Mouse (Mus musculus): ENCODE measurements around the gene Sytl3.

Sytl3 gene

DNA sequence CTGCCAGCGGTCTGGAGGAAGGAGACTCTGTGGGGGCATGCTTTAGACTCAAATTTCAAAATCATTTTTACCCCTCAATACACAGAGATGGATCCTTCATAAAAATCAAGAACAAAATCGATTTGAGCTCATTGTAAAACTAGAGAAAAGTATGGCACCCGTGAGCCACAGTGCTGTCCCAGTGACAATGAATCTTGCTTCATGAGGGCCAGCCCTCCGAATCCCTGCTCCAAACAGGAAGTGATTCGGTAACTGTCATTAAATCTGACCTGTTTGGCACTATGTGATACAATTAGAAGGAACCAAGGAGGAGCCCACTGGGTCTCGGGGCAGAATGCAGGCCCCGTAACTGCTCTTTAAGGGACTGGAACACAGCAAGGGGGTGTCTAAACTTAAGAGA is 79.9 kb downstream of the Sytl3 start:
- DNase-seq, result no peak

DNA sequence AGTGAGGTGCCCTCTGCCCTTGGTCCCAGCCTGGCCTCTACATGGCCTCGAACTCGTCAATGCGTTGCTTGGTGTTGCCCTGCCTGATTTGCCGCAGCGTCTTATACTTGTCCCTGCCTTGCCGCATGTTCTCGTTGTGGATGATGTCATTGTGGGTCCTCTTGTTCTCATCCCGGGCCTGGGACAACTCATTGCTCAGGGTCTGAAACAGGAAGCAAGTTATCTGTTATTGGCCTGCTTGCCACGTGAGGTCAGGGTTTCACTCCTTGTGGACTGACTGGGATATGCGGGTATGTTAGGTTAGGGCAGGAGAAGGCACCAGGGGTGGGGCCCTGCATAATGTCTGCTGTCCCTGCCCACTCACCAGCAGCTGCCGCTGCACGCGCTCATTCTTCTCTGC is 80.4 kb downstream of the Sytl3 start:
- DNase-seq, result no peak

DNA sequence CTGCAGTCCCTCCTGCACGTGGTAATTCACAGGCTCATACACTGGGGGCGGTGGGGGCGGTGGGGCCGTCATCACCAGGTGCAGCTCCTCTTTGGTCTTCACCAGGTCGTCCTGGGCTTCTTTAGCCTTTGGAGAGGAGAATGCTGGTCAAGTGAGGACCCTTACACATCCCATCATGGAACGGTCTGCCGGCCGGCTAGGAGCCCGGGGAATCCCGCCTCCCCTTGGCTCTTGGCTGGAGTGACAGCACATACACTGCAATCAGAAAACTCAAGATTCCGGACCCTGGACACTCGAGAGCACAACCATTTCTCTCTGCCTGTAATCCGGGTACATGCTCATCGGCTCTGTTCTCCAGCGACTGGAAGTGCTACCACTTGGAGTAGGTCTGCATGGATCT is 80.9 kb downstream of the Sytl3 start:
- no peak for DNase-seq

DNA sequence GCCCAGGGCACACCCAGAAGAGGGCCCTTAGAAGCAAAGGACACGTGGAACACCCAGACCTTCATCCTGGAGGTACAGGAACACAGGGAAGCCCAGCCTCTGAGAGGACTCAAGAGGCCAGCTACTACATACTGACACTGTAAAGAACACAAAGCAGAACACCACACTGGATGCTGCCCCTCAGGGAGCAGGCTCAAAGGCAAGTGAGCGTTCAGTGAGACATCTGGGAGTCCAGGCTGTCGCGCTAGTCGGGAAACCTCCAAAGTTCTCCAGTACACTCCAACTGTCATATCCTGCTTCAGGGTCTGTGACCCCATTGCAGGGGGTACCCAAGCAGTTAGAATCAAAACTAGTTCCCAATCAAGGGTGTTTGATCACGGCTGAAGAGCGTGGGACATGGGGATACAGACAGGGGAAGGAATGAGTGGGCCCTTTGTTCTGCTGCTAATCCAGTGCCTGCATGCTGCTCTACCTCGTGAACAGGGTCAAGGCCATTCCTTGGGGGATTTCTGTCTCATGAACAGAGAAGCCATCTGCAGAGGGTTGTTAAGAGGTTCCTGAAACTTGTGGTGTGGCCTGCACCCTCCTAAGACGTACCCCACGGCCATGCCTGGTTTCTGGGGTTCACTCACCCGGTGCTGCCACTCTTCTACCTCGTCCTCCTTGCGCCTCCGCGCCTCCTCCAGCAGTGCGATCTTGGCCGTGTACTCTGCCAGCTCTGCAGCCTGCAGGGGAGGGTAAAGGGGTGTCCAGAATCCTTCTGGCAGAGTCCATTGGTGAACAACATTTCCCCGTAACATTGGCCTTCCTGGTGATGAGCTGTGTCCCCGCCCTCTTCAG is 81.7 kb downstream of the Sytl3 start:
- no peak for DNase-seq

DNA sequence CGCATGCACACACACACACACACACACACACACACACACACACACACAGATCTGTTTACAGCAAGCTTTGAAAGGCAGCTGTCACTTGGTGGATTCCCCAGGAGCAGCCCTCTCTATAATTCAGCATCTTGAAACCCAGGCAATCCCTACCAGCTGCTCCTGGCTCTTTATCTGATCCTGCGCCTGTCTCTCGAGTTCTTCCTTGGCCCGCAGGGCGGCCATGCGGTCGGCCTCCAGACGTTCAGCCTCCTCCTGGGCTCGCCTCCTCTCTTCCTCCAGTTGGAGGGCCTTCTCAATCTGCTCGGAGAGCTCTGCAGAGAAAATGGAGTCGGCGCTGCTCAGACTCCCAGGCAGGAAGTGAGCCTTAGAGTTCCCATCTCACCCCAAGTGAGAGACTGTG is 82.4 kb downstream of the Sytl3 start:
- DNase-seq, result no peak

DNA sequence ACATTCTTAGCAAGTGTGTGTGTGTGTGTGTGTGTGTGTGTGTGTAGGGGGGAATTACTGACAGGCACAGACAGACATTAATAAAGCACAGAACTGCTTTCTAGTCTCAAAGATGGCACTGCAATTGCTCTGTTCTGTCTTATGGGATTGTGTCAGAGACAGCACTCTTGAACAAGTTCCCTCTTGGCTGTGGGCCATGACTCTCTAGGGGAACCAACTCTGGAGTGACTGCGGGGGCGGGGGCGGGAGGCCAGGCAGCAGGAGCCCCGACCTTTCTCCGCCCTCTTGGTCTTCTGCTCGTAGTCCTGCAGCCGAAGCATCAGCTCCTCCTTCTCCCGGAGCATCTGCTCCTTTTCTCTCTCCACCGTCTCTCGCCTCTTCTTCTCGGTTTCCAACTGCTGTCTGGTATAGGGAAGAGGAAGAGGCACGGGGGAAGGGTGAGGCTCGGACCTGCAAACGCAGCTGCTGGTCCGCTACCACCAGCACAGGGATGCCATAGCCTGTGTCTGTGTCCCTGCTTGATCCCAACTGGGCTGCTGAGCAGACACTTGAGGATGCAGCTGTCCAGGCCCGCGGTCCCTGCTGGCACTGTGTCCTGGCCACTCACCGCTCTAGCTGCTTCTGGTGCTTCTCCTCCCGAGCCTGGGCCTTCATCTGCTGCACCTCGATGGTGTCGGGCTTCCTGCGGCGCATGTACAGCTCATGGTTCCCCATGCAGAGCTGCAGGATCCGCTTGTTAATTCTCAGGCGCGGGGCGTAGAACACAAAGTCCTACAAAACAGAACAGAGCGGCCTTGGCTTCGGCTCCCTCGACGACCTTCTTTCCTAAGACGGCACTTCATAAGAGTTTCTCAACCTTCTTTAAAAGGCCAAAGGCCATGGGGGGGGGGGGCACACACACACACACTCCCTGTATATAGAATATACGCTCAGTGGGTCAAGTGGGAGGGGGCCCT is 83.5 kb downstream of the Sytl3 start:
- DNase-seq, result no peak

DNA sequence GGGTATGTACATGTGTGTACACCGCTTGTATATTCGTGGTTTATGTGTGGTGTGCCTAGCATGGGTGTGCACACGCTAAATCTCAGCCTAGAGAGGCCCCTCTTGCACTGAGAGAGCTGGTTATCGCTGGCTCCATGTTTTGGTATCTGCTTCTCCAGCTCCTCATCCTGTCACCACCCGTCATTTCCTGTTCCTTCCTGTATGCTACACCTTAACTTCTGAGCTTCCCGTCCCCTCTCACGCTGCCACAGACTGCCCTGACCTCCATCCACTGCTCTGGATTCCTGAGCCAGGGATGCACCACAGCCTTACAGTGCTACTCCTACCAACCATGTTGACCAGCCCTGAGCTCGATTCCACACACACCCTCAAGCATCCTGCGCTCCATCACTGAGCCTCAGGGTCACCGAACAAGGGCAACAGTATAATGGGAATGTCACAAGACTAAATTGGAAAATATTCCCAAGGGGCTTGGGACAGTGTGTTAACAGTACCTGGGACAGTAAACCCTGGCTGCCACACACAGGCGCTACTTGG is 84.2 kb downstream of the Sytl3 start:
- no peak for DNase-seq

DNA sequence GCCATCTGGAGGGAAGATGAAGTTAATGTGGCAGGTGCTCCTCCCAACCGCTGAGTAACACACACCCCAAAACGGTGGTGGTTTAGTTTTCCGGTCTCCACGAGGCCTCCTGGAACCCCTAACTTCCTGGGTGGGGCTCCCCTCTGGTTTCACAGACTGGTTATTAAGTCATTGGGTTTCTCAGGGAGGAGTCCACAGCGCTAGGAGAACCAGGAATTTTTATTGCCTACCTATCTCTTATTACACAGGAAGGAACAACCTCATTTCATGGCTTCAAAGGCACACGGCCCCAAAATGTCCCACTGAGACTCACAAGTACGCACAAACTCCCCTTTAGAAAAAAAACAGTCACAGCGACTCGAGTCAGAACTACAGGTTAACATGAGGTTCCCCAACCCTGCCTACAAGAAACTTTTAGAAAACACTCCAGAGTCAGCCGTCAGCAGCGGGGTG is 84.9 kb downstream of the Sytl3 start:
- no peak for DNase-seq

DNA sequence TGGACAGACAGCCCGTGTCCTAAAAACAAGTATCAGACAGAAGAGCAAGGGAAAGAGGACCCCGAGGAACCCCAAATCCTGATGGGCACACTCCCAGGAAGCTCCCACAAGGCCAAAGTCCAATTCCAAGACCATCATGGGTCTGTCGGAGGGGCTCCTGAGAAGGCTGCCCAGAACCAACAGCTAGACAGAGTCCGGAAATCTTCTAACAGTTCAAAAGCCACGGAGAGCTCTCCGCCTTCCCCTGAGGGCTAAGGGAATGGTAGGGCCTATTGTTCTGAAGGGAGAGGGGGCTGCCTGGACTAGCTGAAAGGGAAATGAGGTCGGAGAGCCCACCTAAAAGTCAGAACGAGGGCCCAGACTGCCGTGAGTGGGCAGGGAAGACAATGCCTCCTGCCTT is 85.5 kb downstream of the Sytl3 start:
- no peak for DNase-seq

DNA sequence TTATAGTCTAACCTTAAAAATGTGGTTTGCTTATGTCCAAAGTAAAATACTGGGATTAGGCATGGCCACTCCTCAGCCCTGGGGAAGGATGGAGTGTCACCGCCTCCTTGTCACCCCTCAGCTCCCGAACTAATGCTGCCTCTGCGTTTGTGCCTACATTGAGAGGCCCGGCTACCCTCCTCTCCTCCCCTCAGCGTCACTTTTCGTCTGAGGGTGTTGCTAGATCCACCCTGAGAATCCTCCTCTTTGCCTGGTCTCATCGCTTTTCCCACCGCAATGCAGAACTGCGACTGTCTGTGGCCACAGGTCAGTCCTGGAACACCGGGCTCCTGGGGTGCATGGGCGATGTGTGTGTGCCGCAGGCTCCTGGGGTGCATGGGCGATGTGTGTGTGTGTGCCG is 86.0 kb downstream of the Sytl3 start:
- no peak for DNase-seq

DNA sequence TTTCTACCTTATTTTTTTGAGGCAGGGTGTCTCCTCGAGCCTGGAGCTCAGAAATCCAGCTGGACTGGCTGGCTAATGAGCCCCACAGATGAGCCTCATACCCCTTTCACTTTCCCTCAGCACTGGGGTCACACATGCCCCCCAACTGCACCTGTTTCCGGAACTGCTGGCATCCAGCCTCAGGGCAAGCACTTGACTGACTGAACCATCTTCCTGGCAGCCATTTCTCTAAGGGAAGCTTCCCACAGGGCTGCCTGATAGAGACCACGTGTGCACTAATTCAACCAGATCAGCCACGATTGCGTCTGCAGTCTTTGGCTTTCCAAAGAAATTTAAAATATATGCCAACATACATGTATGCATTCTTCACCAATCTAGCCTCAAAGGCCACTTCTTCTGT is 86.6 kb downstream of the Sytl3 start:
- DNase-seq, result no peak

DNA sequence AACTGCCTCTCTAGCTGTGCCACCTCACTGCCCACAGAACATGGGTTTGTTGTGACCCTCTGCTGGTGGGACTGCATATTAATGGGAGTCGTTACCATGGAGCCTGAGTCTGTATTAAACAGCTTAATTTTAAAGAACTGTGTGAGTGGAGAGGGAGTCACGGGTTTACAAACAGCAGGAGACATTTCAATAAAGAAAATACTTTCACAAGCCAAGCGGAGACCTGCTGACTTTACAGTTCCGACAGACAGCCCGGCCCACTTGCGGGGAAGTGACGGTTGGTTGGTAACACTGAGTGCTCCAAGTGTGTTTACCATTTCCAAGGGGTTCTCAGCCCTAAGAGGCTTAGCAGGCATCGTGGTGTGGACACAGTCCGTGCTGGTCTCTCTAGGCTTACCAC is 87.1 kb downstream of the Sytl3 start:
- DNase-seq, result no peak

DNA sequence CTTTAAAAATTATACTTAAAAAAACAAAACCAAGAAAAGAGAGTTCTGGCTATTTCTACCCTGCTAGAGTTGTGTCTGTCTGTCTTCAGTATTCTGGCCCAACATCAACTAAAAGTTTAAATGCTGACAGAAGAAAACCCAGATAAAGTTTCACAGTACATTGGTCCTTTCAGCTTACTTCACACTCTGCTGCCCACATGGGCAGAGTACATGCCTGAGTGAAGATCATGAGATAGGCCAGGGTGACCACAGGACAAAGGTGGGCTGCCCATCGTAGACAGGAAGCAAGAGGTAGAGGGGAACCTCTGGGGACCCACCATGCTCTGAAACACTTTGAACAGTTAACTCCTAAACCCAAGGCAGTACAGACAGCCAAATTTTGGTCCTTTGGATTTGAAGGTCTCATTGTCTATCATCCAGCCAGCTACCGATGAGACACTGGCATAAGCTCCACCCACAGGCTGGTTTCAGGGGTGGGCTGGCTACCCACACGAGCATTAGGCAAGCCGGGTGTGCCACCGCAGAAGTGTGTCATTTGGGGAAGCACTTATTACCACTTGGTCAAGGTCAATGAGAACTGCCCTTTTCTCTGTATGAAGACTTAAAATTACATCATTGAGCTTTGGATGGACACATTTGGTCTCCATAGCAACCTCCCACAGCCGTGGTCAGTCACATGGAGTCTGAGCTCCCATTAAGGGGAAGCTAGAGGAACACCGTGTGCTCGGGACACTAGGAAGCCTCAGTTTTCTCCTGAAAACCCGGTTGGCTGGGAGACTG is 87.7 kb downstream of the Sytl3 start:
- DNase-seq, result no peak

DNA sequence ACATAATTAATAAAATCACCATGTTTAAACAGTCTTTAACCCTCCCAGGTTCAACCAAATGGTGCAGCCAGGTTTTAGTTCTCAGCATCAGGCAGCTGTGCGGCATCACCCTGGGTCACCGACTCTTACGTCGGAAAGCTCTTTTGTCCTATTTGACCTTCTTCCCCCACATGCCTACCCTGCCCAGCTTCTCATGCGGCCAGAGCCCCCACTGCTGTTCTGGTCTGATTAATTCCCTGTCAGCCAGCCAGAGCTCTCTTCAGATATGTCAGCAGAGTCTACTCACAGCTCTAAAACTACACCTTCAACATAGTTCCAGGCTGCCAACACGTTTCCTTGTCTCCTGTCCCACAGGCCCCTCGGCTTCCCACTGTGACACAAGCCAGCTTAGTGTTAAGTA is 88.6 kb downstream of the Sytl3 start:
- no peak for DNase-seq

DNA sequence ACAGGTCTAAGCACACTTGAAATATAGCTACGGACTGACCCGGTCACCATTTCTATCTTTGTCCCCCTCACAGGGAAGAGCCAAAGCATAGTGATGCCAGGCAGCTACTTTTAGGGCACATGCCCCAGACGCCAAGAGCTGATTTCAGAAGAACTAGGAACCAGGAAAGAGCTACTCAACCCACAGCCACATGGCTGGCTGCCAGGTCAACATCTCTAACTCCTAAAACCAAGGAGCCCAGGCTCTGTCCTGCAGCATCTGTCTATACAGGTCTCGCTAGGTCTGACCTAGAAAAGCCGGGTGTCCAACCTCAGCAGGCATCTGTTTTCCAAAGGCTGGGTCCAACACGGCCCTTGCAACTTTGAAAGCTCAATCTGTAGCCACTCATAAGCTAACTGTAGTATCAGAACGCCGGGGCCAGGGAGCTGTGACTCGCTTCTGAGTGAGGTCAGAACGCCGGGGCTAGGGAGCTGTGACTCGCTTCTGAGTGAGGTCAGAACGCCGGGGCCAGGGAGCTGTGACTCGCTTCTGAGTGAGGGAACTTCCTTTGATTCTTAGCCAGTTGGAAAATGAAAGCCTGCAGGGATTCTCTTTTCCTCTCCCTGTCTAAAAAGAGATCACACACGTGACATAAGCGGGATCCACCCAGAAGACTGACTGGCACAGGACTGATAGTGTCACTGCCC is 90.0 kb downstream of the Sytl3 start:
- no peak for DNase-seq

DNA sequence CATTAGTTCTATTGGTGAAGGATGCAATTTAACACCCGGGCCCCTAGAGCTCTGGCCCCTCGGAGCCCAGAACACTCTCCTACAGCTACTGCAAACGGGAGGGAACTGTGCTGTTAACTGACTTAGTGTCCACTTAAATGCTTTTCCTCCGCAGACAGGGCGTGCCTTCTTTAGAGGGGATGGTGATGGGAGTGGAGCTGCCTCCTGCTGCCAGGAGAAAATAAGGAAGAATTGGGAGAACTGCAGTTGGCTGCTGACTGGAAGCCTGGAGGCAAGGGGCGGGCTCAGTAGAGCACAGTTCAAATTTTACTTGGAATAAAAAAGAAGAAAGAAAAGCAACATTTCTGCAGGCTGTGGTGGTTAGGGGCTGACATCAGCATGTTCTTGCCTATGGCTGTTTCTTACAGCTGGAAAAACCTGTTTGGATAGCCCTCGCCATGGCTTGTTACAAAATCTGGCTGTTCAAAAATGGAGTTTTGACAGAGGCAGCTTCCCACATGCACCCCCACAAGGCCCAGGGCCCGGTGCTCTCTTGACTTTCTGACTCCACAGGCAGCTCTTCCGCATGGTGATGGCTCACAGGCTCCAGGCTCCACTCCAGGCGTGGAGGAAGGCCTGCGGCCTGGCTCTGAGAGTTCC is 92.4 kb downstream of the Sytl3 start:
- no peak for DNase-seq

DNA sequence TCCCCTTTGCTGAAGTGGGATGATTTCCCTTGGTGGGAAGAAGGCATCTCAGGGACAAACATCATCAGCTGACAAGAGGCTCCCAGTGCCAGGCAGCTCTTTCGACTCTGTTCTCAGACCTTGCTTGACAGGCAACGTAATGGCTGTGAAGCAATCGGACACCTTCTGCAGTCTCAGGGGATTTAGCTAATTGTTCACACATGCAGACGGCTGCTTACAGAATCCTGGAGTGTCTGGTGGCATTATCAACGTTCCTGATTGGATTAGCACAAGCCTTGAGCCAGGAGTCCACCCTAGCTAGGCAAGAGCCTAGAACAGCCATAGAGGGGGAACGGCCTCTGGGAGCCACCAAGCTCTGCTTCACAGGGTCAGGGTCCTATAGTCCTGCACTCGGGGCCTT is 93.5 kb downstream of the Sytl3 start:
- no peak for DNase-seq

DNA sequence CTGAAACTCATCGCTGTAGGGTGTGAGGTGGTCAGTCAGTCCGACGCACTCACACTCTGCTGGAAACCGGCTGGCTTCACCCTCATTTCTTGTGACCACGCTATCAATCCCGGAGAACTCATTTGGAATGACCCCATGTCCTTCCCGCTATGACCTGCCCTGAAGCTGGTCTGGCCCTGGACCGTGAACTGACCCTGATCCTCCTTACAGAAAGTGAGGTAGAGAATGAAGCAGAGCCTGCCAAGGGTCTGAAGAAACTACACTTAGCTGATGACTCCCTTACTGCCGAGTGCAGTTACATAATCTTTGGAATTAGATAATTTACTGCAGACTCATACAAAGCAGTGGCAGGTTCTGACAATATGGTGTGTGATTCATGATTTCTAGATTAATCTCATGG is 96.3 kb downstream of the Sytl3 start:
- DNase-seq, result no peak

DNA sequence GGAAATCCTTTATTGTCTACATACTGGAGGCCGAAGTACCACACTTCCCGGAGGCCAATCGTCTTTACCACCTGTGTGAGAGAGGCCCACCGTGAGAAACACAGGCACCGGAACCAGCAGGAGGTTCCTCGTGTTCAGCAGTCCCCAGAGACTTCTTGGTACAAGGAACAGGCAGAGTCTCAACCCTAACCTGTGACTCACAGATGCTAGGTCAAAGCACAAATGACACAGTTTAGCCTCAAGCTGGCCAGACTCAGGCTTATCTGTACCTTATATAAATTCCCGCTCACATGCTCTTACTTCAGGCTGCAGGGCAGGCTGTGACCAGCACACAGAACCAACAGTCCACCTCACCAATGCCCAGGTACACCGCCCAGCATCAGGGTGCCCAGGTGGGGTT is 97.0 kb downstream of the Sytl3 start:
- no peak for DNase-seq

DNA sequence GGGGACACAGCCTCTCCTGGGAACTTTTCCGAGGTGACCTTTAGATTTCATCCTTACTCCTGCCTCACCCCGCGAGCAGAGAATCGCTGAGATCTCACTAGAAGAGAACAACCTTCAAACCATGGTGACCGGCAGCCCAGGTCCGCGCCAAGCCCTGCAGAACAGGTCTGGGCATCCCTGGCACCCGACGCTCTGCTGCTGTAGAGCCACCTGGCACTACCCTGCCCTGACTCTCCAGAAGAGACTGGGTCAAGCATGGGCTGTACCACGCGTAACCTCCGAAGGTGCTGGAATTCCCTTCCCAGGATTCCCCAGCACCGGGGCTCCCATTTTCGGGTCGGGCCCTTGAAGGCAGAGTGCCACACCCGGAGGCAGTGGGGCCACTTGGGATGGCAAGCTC is 99.0 kb downstream of the Sytl3 start:
- DNase-seq, result no peak

DNA sequence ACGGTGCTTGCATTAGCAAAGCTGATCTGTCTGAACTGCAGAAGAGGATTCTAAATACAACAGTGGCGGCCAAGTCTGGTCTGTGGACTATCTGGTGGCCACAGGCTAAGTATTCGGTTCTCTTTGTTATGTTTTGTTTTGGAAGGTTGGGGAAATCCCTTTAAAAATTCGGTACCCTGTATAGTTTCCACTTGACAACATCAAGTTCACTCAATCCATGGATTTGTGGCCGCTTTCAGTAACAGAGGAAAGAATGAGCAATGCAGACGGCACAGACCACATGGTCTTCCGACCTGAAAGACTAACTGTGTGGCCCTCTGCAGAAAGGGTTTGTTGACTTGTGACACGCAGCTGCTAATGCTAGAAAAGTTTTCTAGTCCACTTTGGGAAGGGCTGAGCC is 100.0 kb downstream of the Sytl3 start:
- DNase-seq, result no peak

Measured in cerebellum, adult 9-10 months (tissue).